Mouse (Mus musculus) CH12.LX (cell line): Measurements from ENCODE around the gene Car11. TPM values are rescaled to one million over a fixed set of nuclear protein-coding genes. Genes with fewer than 3 reads are reported as not detected.

Source experiments
- DNase-seq: peaks from one replicate; pipeline ENCODE4 v3.0.0-alpha.2; 2013; ENCODE audit errors: extremely low read depth
- H3K27ac ChIP-seq: 2 replicates; pipeline ENCODE4 v1.5.1; 2012; ENCODE audit warnings: low read depth, mild to moderate bottlenecking, control low read depth, moderate library complexity; ENCODE audit not compliant: insufficient read depth
- H3K27me3 ChIP-seq: replicated peaks from 2 replicates; pipeline ENCODE3; 2012; ENCODE audit warnings: inconsistent platforms
- H3K36me3 ChIP-seq, 2 experiments: replicated peaks in 1 of 2; 2 replicates each; pipeline versions ENCODE3 to v1.6.1; 2012; ENCODE audit warnings: inconsistent platforms in 1 of 2, low read length in 1 of 2, mild to moderate bottlenecking in 1 of 2, mixed read lengths in 1 of 2, moderate library complexity in 1 of 2; ENCODE audit not compliant: control insufficient read depth in 1 of 2, insufficient read depth in 1 of 2
- H3K4me1 ChIP-seq, 2 experiments: 2 replicates each; pipeline ENCODE4 v1.6.1; 2012; ENCODE audit warnings: inconsistent platforms in 1 of 2, moderate library complexity in 1 of 2; ENCODE audit not compliant: insufficient read depth in 2 of 2, control insufficient read depth in 1 of 2
- H3K4me2 ChIP-seq: 2 replicates; pipeline ENCODE4 v1.6.1; 2012; ENCODE audit warnings: low read depth, mild to moderate bottlenecking, control low read depth; ENCODE audit not compliant: poor library complexity, insufficient read depth, severe bottlenecking
- H3K4me3 ChIP-seq, 3 experiments: fragments of 150-350 bp in 1 of 3; sonication (generic) in 1 of 3; replicated peaks in 1 of 3; 2 replicates each; pipeline versions ENCODE3 to v1.5.1; 2011 to 2012; ENCODE audit warnings: low read depth in 2 of 3, low read length in 2 of 3, mild to moderate bottlenecking in 2 of 3, moderate library complexity in 2 of 3, control low read depth in 1 of 3, improper control_type of control experiment in 1 of 3, inconsistent platforms in 1 of 3, mixed read lengths in 1 of 3; ENCODE audit not compliant: poor library complexity in 1 of 3
- H3K79me2 ChIP-seq: replicated peaks from 2 replicates; pipeline ENCODE4 v1.6.1; 2012; ENCODE audit warnings: mild to moderate bottlenecking, moderate library complexity; ENCODE audit not compliant: control insufficient read depth, poor library complexity, insufficient read depth, severe bottlenecking; ENCODE audit errors: extremely low read depth
- H3K9ac ChIP-seq: 2 replicates; pipeline ENCODE4 v1.6.1; 2012; ENCODE audit warnings: low read depth, mild to moderate bottlenecking, control low read depth, moderate library complexity; ENCODE audit not compliant: insufficient read depth
- H3K9me3 ChIP-seq: replicated peaks from 2 replicates; pipeline ENCODE3; 2012; ENCODE audit warnings: low read length, inconsistent platforms, mixed read lengths
- CTCF ChIP-seq, 2 experiments: IDR thresholded peaks in 1 of 2; conservative IDR thresholded peaks in 1 of 2; 2 replicates each; pipeline ENCODE4 v1.5.1; 2011 to 2012; ENCODE audit warnings: low read depth in 2 of 2, low read length in 2 of 2, improper control_type of control experiment in 1 of 2, inconsistent platforms in 1 of 2, mild to moderate bottlenecking in 1 of 2, moderate library complexity in 1 of 2
- ETS1 ChIP-seq: conservative IDR thresholded peaks from 2 replicates; pipeline ENCODE4 v1.6.1; 2012; ENCODE audit warnings: low read depth, mild to moderate bottlenecking, inconsistent platforms, low read length, improper control_type of control experiment, moderate library complexity
- JUN ChIP-seq: IDR thresholded peaks from 2 replicates; pipeline ENCODE4 v1.6.1; 2011; ENCODE audit warnings: low read depth, mild to moderate bottlenecking, low read length, improper control_type of control experiment, moderate library complexity; ENCODE audit not compliant: insufficient read depth
- JUND ChIP-seq: conservative IDR thresholded peaks from 2 replicates; pipeline ENCODE4 v1.6.1; 2011; ENCODE audit warnings: low read depth, low read length, improper control_type of control experiment
- KAT2A ChIP-seq: IDR thresholded peaks from 2 replicates; pipeline ENCODE4 v1.6.1; 2012; ENCODE audit warnings: low read length, improper control_type of control experiment, inconsistent platforms; ENCODE audit not compliant: insufficient replicate concordance
- MXI1 ChIP-seq: IDR thresholded peaks from 2 replicates; pipeline ENCODE4 v1.6.1; 2011; ENCODE audit warnings: mild to moderate bottlenecking, low read depth, low read length, improper control_type of control experiment
- NELFE ChIP-seq: IDR thresholded peaks from 2 replicates; pipeline ENCODE4 v1.6.1; 2011; ENCODE audit warnings: low read depth, low read length, improper control_type of control experiment
- NRF1 ChIP-seq: IDR thresholded peaks from 2 replicates; pipeline ENCODE4 v1.6.1; 2014; ENCODE audit warnings: low read depth, mild to moderate bottlenecking, inconsistent platforms, low read length, improper control_type of control experiment, moderate library complexity
- PAX5 ChIP-seq: IDR thresholded peaks from 2 replicates; pipeline ENCODE4 v1.6.1; 2012; ENCODE audit warnings: low read length, inconsistent platforms, mixed read lengths
- POLR2AphosphoS2 ChIP-seq: IDR thresholded peaks from 2 replicates; pipeline ENCODE4 v1.6.1; 2011; ENCODE audit warnings: low read depth, low read length, improper control_type of control experiment
- RAD21 ChIP-seq: IDR thresholded peaks from 2 replicates; pipeline ENCODE4 v1.6.1; 2011; ENCODE audit warnings: low read depth, mild to moderate bottlenecking, low read length, improper control_type of control experiment, moderate library complexity
- SIN3A ChIP-seq: IDR thresholded peaks from 2 replicates; pipeline ENCODE4 v1.6.1; 2012; ENCODE audit warnings: low read length, improper control_type of control experiment, inconsistent platforms
- SMC3 ChIP-seq: IDR thresholded peaks from 2 replicates; pipeline ENCODE4 v1.6.1; 2011; ENCODE audit warnings: low read depth, low read length, improper control_type of control experiment
- TBP ChIP-seq: conservative IDR thresholded peaks from 2 replicates; pipeline ENCODE4 v1.6.1; 2011; ENCODE audit warnings: low read depth, low read length, improper control_type of control experiment
- TCF12 ChIP-seq: IDR thresholded peaks from 2 replicates; pipeline ENCODE4 v1.6.1; 2014; ENCODE audit warnings: low read depth, mild to moderate bottlenecking, inconsistent platforms, low read length, improper control_type of control experiment
- UBTF ChIP-seq: IDR thresholded peaks from 2 replicates; pipeline ENCODE4 v1.6.1; 2012; ENCODE audit warnings: low read depth, mild to moderate bottlenecking, inconsistent platforms, low read length, improper control_type of control experiment, moderate library complexity
- ZMIZ1 ChIP-seq: IDR thresholded peaks from 2 replicates; pipeline ENCODE4 v1.6.1; 2012; ENCODE audit warnings: low read depth, mild to moderate bottlenecking, inconsistent platforms, low read length, improper control_type of control experiment
- dilution Hi-C: fragments of 300-500 bp; cut with MboI; formaldehyde crosslinking; loops from 2 replicates; pipeline ENCODE4 v1.14.3; 2020; ENCODE audit warnings: low sequenced_read_pairs; ENCODE audit not compliant: extremely low pct_unique_long_range_greater_than_20kb, extremely low pct_ligation_motif_present
- in situ Hi-C: fragments of 300-500 bp; cut with MboI; formaldehyde crosslinking; loops from 3 replicates; pipeline ENCODE4 v1.14.3; 2019; ENCODE audit warnings: low sequenced_read_pairs, low pct_ligation_motif_present, low pct_unique_long_range_greater_than_20kb, mixed read lengths
- polyA plus RNA-seq: library from polyadenylated mRNA; unstranded; fragments of >175 nt; gene quantifications from 2 replicates; pipeline ENCODE4 v1.2.1, GENCODE M21; 2012; ENCODE audit warnings: low read depth; ENCODE audit not compliant: insufficient read length
- total RNA-seq, 2 experiments: library from RNA; depleted of rRNA; stranded (reverse); fragments of 300-350 nt in 1 of 2; fragments of >200 nt in 1 of 2; gene quantifications; 2 replicates each; pipeline ENCODE4 v1.2.3; 2012 to 2014

Car11 gene
- total and polyA plus RNA-seq, 3 experiments, result not detected

- DNase-seq, result no peak
- Histone ChIP-seq H3K36me3 (no peaks in the 10 kb centered on the region), H3K79me2 (no peaks in the 10 kb centered on the region), H3K9me3 (peaks cover 12% of the 10 kb centered on the region), H3K27me3 (peaks cover 1% of the 10 kb centered on the region), H3K4me3 (no peak overlapping the region), H3K4me1 (peaks cover 0 to 7% of the 10 kb centered on the region in 2 experiments; a peak in 1 of 4 replicates), H3K4me2 (no peak overlapping the region), H3K9ac (no peak overlapping the region), H3K27ac (no peak overlapping the region)
- in situ Hi-C loops (no loop called here), dilution Hi-C loops (no loop called here)
- TF ChIP-seq PAX5 (no peak), SMC3 (peak; percentile 14; the same call in 1 of the 2 replicates), RAD21 (peak; percentile 30), CTCF (conservative IDR thresholded peaks at IDR 0.05 in 1 of 2, IDR thresholded peaks at IDR 0.05 in 1 of 2; ENCODE audit: low read depth in 2 of 2, low read length in 2 of 2) (peak; percentile 9 to 47; a peak in 2 of 4 replicates)
Measured at GRCm38 (mm10) chr7:45668921-45669320, 30.7 kb upstream of the Car11 start.

- Histone ChIP-seq H3K9me3 (no peaks in the 10 kb centered on the region), H3K27me3 (no peaks in the 10 kb centered on the region), H3K4me3 (no peak overlapping the region), H3K27ac (no peak overlapping the region), H3K4me2 (no peak overlapping the region), H3K4me1 (peaks cover 25 to 43% of the 10 kb centered on the region in 2 experiments), H3K36me3 (no peaks in the 10 kb centered on the region), H3K9ac (no peak overlapping the region), H3K79me2 (no peaks in the 10 kb centered on the region)
- no peak for DNase-seq
- TF ChIP-seq TCF12 (no peak), KAT2A (no peak), MXI1 (no peak), NELFE (no peak), RAD21 (no peak)
- in situ Hi-C loops, result no loop called here
- dilution Hi-C loops, result no loop called here
Measured at GRCm38 (mm10) chr7:45677627-45678295, 21.9 kb upstream of the Car11 start.

- no peaks in the 10 kb centered on the region for H3K79me2 ChIP-seq
- H3K9me3 ChIP-seq, result no peaks in the 10 kb centered on the region
- no peaks in the 10 kb centered on the region for H3K36me3 ChIP-seq
- H3K4me2 ChIP-seq, result no peak overlapping the region
- peaks cover 31 to 50% of the 10 kb centered on the region in 2 experiments for H3K4me1 ChIP-seq
- TF ChIP-seq POLR2AphosphoS2, result no peak
- no peak for TF ChIP-seq SIN3A
- TF ChIP-seq JUND, result no peak
- no peak for TF ChIP-seq CTCF (conservative IDR thresholded peaks at IDR 0.05 in 1 of 2, IDR thresholded peaks at IDR 0.05 in 1 of 2; ENCODE audit: low read depth in 2 of 2, low read length in 2 of 2)
- TF ChIP-seq TBP, result no peak
- TF ChIP-seq ETS1, result no peak
- TF ChIP-seq ZMIZ1, result no peak
- no peak for TF ChIP-seq NRF1
- no peak for TF ChIP-seq UBTF
- no peak for TF ChIP-seq JUN
- DNase-seq, result no peak
- no peak overlapping the region for H3K4me3 ChIP-seq
- in situ Hi-C loops, result no loop called here
- dilution Hi-C loops, result no loop called here
- H3K27ac ChIP-seq, result no peak overlapping the region
- H3K9ac ChIP-seq, result no peak overlapping the region
- H3K27me3 ChIP-seq, result no peaks in the 10 kb centered on the region
Measured at GRCm38 (mm10) chr7:45678513-45678912, 21.1 kb upstream of the Car11 start.
